Mouse (Mus musculus) liver, embryonic 14.5 days (tissue): ENCODE data around the gene Ccr8.

Source experiments
- CTCF ChIP-seq: IDR thresholded peaks from 2 replicates; pipeline ENCODE4 v1.5.1; 2016; ENCODE audit warnings: antibody characterized with exemption, low read depth, control low read depth
- EP300 ChIP-seq: IDR thresholded peaks from 2 replicates; pipeline ENCODE4 v1.6.1; 2016; ENCODE audit warnings: antibody characterized with exemption, low read depth

GRCm38 (mm10) chr9:120067609-120068008 lies 24.3 kb upstream of the Ccr8 start:
- TF ChIP-seq CTCF (no peak), EP300 (no peak)
